Mouse (Mus musculus) stomach, embryonic 14.5 days (tissue): ENCODE results near the gene Trmt2b. TPM values are rescaled to one million over a fixed set of nuclear protein-coding genes. Genes with fewer than 3 reads are reported as not detected.

Experiments used
- ATAC-seq: fragments of 200-750 bp; cut with Nextera tagmentation; 2 replicates; pipeline ENCODE4 v1.8.0; 2017; ENCODE audit warnings: low read depth, moderate TSS enrichment; ENCODE audit not compliant: insufficient number of reproducible peaks, insufficient read depth, low FRiP score
- H3K27ac ChIP-seq: fragments of 300-500 bp; sonication (generic); 2 replicates; pipeline ENCODE4 v1.5.1; 2014; ENCODE audit warnings: mild to moderate bottlenecking, low read length, moderate library complexity, mixed read lengths
- H3K27me3 ChIP-seq: fragments of 300-500 bp; sonication (generic); 2 replicates; pipeline ENCODE4 v1.6.1; 2014; ENCODE audit warnings: low read length, control low read depth, mixed read lengths; ENCODE audit not compliant: control insufficient read depth, insufficient read depth
- H3K36me3 ChIP-seq: fragments of 300-500 bp; sonication (generic); 2 replicates; pipeline ENCODE4 v1.6.1; 2014; ENCODE audit warnings: mild to moderate bottlenecking, control low read depth, low read length, moderate library complexity, mixed read lengths; ENCODE audit not compliant: control insufficient read depth, insufficient read depth
- H3K4me1 ChIP-seq: fragments of 300-500 bp; sonication (generic); 2 replicates; pipeline ENCODE4 v1.6.1; 2014; ENCODE audit warnings: low read length, control low read depth, mixed read lengths; ENCODE audit not compliant: control insufficient read depth, insufficient read depth
- H3K4me2 ChIP-seq: fragments of 300-500 bp; sonication (generic); replicated peaks from 2 replicates; pipeline ENCODE4 v1.6.1; 2014; ENCODE audit warnings: low read depth, low read length, control low read depth
- H3K4me3 ChIP-seq: fragments of 300-500 bp; sonication (generic); 2 replicates; pipeline ENCODE4 v1.5.1; 2014; ENCODE audit warnings: low read depth, low read length, control low read depth
- H3K9ac ChIP-seq: fragments of 300-500 bp; sonication (generic); replicated peaks from 2 replicates; pipeline ENCODE4 v1.6.1; 2014; ENCODE audit warnings: low read depth, mild to moderate bottlenecking, control low read depth, low read length, moderate library complexity, mixed read lengths
- H3K9me3 ChIP-seq: fragments of 300-500 bp; sonication (generic); 2 replicates; pipeline ENCODE4 v1.6.1; 2016; ENCODE audit warnings: low read depth, low read length, control low read depth; ENCODE audit not compliant: control insufficient read depth
- WGBS: fragments of 180-500 bp; shearing (Covaris S2); extraction: QIAGEN DNeasy Blood & Tissue Kit; methylation state at CpG from one replicate; pipeline ENCODE4 v1.1.7; 2014; 5-methylcytosine and 5-hydroxymethylcytosine counted together
- polyA plus RNA-seq: library from polyadenylated mRNA; unstranded; fragments of >200 nt; fragmentation: Nextera tagmentation; extraction: Ambion mirVana; gene quantifications from 2 replicates; pipeline ENCODE4 v1.2.1, GENCODE M21; 2014

Gene Trmt2b
- polyA plus RNA-seq, 1 experiment from 2014 or later, result 26.5 TPM

DNA sequence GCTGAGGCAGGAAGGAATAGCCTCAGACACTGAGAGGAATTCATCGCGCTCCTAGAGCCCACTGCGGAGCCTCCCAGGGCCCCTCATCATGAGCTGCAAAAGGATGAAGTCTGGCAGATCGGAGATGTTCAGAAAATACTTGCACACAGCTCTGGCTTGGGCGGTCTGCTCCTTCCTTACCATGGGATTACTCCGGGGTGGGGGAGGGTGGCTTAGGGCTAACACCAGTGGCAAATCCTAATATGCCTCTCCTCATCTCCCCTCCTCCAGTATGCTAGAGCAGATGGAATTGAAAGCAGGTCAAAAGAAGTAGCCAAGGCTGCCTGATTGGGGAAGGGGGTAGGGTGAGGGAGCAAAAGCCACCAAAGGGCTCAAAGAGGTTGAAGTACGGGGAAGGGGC is 20.0 kb upstream of the Trmt2b start:
- Histone ChIP-seq H3K27ac (no peak overlapping the region), H3K4me2 (peak overlapping the region; percentile 47), H3K36me3 (no peaks in the 10 kb centered on the region), H3K27me3 (no peaks in the 10 kb centered on the region), H3K9ac (no peak overlapping the region), H3K4me1 (no peaks in the 10 kb centered on the region), H3K9me3 (no peaks in the 10 kb centered on the region), H3K4me3 (0 out of 2 replicates have a peak overlapping the region, but pooled peaks have one; percentile 34)
- WGBS, result 26% methylated on average over 7 of the region's 7 CpGs
- ATAC-seq, result 0 out of 2 replicates have a peak, but pooled peaks have one; percentile 28

DNA sequence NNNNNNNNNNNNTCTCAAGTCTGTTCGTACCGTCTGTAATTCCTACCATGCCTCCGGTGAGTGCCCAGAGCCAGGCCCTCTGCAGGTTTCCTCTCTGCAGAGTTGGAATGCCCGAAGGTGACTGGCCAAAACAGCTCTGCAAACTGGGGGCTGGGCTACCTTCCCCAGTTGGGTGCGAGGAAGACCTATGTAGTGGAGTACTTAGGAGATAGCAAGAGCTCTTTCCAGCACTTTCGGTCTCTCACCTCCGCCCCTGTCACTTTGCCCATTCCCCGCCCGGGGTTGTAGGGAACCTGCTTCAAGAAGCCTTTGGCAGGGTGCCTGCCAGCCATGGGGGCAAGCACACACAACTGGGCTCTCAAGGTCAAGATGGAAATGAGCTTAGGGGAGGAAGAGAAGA is 19.5 kb upstream of the Trmt2b start:
- ATAC-seq, result 0 out of 2 replicates have a peak, but pooled peaks have one; percentile 14
- H3K4me1 ChIP-seq, result no peaks in the 10 kb centered on the region
- H3K9me3 ChIP-seq, result no peaks in the 10 kb centered on the region
- no peak overlapping the region for H3K9ac ChIP-seq
- no peak overlapping the region for H3K27ac ChIP-seq
- H3K4me3 ChIP-seq, result peak overlapping the region; percentile 34; the same call in 1 of the 2 replicates
- peak overlapping the region; percentile 47 for H3K4me2 ChIP-seq
- WGBS, result 39% methylated on average over 9 of the region's 9 CpGs
- H3K36me3 ChIP-seq, result no peaks in the 10 kb centered on the region
- no peaks in the 10 kb centered on the region for H3K27me3 ChIP-seq

DNA sequence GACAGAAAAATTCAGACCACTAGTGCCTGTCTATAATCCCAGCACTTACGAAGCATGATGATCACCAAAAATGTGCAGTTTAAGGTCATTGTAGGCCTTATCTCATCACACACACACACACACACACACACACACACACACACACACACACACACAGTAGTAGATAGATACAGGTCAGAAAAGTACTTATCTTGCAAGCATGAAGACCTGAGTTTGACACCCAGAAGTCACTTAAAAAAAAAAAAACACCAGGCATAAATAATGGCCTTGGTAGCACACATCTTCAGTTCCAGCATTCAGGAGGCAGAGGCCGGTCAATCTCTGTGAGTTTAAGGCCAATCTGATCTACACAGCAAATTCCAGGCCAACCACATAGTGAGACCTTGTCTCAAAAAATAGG is 10.5 kb upstream of the Trmt2b start:
- no peak overlapping the region for H3K4me3 ChIP-seq
- no peak for ATAC-seq
- no peak overlapping the region for H3K4me2 ChIP-seq
- H3K27ac ChIP-seq, result no peak overlapping the region
- H3K9ac ChIP-seq, result no peak overlapping the region
- 88% methylated on average over 2 of the region's 2 CpGs for WGBS
- H3K9me3 ChIP-seq, result no peaks in the 10 kb centered on the region
- H3K27me3 ChIP-seq, result no peaks in the 10 kb centered on the region
- no peaks in the 10 kb centered on the region for H3K36me3 ChIP-seq
- H3K4me1 ChIP-seq, result no peaks in the 10 kb centered on the region

GRCm38 (mm10) chrX:134285791-134286190 is 9.0 kb upstream of the Trmt2b start:
- no peak overlapping the region for H3K4me3 ChIP-seq
- no peak for ATAC-seq
- H3K36me3 ChIP-seq, result no peaks in the 10 kb centered on the region
- no peak overlapping the region for H3K9ac ChIP-seq
- H3K4me2 ChIP-seq, result no peak overlapping the region
- H3K27me3 ChIP-seq, result no peaks in the 10 kb centered on the region
- 53% methylated on average over 4 of the region's 4 CpGs for WGBS
- no peaks in the 10 kb centered on the region for H3K4me1 ChIP-seq
- no peaks in the 10 kb centered on the region for H3K9me3 ChIP-seq
- no peak overlapping the region for H3K27ac ChIP-seq

DNA sequence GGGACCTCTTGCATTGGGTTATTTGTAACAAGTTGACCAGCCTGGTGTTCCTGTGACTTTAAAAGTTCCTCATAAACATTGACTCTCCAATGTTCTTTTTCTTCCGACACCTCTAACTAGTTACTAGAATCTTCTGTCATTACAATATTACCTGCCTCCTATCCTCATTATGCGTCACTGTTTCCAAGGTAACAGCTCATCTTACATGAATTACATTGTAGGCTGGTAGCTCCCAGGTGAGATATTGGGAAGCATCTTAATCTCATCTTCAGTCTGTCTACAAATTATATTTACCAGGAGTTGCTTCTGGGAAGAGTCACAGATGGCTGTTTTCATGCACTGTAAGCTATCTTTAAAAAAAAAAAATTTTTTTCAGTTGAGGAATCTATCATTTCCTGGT is 8.3 kb upstream of the Trmt2b start:
- 91% methylated on average over 2 of the region's 2 CpGs for WGBS
- Histone ChIP-seq H3K4me1 (no peaks in the 10 kb centered on the region), H3K27ac (no peak overlapping the region), H3K4me3 (no peak overlapping the region), H3K27me3 (no peaks in the 10 kb centered on the region), H3K4me2 (no peak overlapping the region), H3K9ac (no peak overlapping the region), H3K9me3 (no peaks in the 10 kb centered on the region), H3K36me3 (no peaks in the 10 kb centered on the region)
- ATAC-seq, result no peak

DNA sequence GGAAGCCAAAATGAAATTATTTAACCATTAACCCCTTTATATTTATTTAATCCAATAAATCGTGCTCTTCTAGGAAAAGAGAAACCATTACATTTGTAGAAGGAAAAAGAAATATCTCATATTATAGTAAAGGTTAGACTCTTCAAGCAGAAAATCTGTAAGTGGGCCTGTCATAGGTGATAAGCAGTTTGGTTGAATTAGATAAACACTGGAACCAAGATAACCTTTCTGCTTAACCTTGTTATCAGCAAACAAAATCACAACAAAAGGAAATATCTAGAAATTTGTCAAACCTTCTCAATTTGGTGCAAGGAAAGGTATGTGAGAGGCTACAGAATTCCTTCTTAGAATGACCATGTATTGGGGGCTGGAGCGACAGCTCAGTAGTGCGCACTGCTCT is 3.7 kb upstream of the Trmt2b start:
- H3K4me3 ChIP-seq, result no peak overlapping the region
- H3K9ac ChIP-seq, result no peak overlapping the region
- H3K4me2 ChIP-seq, result no peak overlapping the region
- H3K9me3 ChIP-seq, result no peaks in the 10 kb centered on the region
- no peaks in the 10 kb centered on the region for H3K36me3 ChIP-seq
- 78% methylated on average over 3 of the region's 3 CpGs for WGBS
- no peaks in the 10 kb centered on the region for H3K4me1 ChIP-seq
- no peak for ATAC-seq
- H3K27ac ChIP-seq, result no peak overlapping the region
- H3K27me3 ChIP-seq, result no peaks in the 10 kb centered on the region

DNA sequence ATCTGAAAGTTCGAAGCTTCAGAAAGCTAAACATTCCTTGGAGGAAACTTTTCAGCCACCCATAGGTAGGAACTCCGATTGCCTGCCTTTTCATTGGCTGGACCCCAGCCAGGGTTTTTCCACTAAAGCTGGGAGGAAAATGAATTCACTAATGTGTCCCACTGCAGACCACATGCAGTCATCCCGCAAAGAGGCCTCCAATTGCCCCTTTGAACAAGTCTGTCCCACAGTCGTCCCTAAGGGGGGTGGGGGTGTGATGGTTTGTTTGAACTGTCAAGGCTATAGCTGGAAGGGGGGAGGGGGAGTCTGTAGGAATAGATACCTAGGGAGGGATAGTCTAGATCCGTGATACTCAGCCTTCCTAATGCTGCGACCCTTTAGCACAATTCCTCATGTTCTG is 1.1 kb downstream of the Trmt2b start:
- ATAC-seq, result peak; percentile 50; the same call in 1 of the 2 replicates
- H3K4me2 ChIP-seq, result peak overlapping the region; percentile 39
- H3K4me1 ChIP-seq, result no peaks in the 10 kb centered on the region
- 32% methylated on average over 6 of the region's 6 CpGs for WGBS
- no peak overlapping the region for H3K27ac ChIP-seq
- H3K9me3 ChIP-seq, result no peaks in the 10 kb centered on the region
- H3K9ac ChIP-seq, result no peak overlapping the region
- H3K4me3 ChIP-seq, result peak overlapping the region; percentile 33; the same call in 1 of the 2 replicates
- H3K27me3 ChIP-seq, result no peaks in the 10 kb centered on the region
- H3K36me3 ChIP-seq, result no peaks in the 10 kb centered on the region

DNA sequence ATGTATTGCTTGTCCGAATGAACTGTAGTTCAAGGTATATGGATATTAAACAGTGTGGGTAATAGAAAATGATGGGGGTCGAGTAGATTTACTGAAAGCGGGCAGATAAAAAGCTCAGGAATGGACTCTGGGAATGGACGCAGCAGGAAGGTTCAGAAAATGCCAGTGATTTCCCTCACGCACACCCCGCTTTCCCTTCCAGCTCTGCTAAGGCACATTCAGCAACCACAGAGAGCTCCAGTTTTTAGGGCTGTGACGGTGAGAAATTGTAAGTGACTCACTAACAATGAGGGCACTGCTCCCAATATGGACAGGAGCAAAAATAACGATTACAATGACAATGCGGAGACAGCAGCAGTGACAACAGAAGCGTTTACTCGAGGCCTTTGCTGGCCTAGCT is 14.7 kb downstream of the Trmt2b start:
- WGBS, result 83% methylated on average over 11 of the region's 11 CpGs
- Histone ChIP-seq H3K9me3 (no peaks in the 10 kb centered on the region), H3K27ac (no peak overlapping the region), H3K4me1 (no peaks in the 10 kb centered on the region), H3K27me3 (no peaks in the 10 kb centered on the region), H3K36me3 (no peaks in the 10 kb centered on the region; the same call in 1 of the 2 replicates), H3K4me3 (no peak overlapping the region), H3K4me2 (no peak overlapping the region), H3K9ac (no peak overlapping the region)
- no peak for ATAC-seq

- Histone ChIP-seq H3K27me3 (no peaks in the 10 kb centered on the region), H3K9me3 (no peaks in the 10 kb centered on the region), H3K27ac (no peak overlapping the region), H3K4me3 (no peak overlapping the region), H3K4me2 (no peak overlapping the region), H3K4me1 (no peaks in the 10 kb centered on the region), H3K9ac (no peak overlapping the region), H3K36me3 (no peaks in the 10 kb centered on the region; the same call in 1 of the 2 replicates)
- 67% methylated on average over 5 of the region's 5 CpGs for WGBS
- ATAC-seq, result no peak
These were observed 15.6 kb downstream of the Trmt2b start for GRCm38 (mm10) chrX:134261191-134261590.
